Mouse (Mus musculus) stomach, embryonic 14.5 days (tissue): ENCODE measurements around the gene Cdc73. TPM values are rescaled to one million over a fixed set of nuclear protein-coding genes. Genes with fewer than 3 reads are reported as not detected.
"Not testable (repeated sequence)": the region's sequence is repeated elsewhere in the genome, so short reads cannot be mapped to it uniquely, and the experiment has no call there.

Experiments used
- ATAC-seq: fragments of 200-750 bp; cut with Nextera tagmentation; 2 replicates; pipeline ENCODE4 v1.8.0; 2017; ENCODE audit warnings: low read depth, moderate TSS enrichment; ENCODE audit not compliant: insufficient number of reproducible peaks, insufficient read depth, low FRiP score
- H3K27ac ChIP-seq: fragments of 300-500 bp; sonication (generic); 2 replicates; pipeline ENCODE4 v1.5.1; 2014; ENCODE audit warnings: mild to moderate bottlenecking, low read length, moderate library complexity, mixed read lengths
- H3K27me3 ChIP-seq: fragments of 300-500 bp; sonication (generic); 2 replicates; pipeline ENCODE4 v1.6.1; 2014; ENCODE audit warnings: low read length, control low read depth, mixed read lengths; ENCODE audit not compliant: control insufficient read depth, insufficient read depth
- H3K36me3 ChIP-seq: fragments of 300-500 bp; sonication (generic); 2 replicates; pipeline ENCODE4 v1.6.1; 2014; ENCODE audit warnings: mild to moderate bottlenecking, control low read depth, low read length, moderate library complexity, mixed read lengths; ENCODE audit not compliant: control insufficient read depth, insufficient read depth
- H3K4me1 ChIP-seq: fragments of 300-500 bp; sonication (generic); 2 replicates; pipeline ENCODE4 v1.6.1; 2014; ENCODE audit warnings: low read length, control low read depth, mixed read lengths; ENCODE audit not compliant: control insufficient read depth, insufficient read depth
- H3K4me2 ChIP-seq: fragments of 300-500 bp; sonication (generic); replicated peaks from 2 replicates; pipeline ENCODE4 v1.6.1; 2014; ENCODE audit warnings: low read depth, low read length, control low read depth
- H3K4me3 ChIP-seq: fragments of 300-500 bp; sonication (generic); 2 replicates; pipeline ENCODE4 v1.5.1; 2014; ENCODE audit warnings: low read depth, low read length, control low read depth
- H3K9ac ChIP-seq: fragments of 300-500 bp; sonication (generic); replicated peaks from 2 replicates; pipeline ENCODE4 v1.6.1; 2014; ENCODE audit warnings: low read depth, mild to moderate bottlenecking, control low read depth, low read length, moderate library complexity, mixed read lengths
- H3K9me3 ChIP-seq: fragments of 300-500 bp; sonication (generic); 2 replicates; pipeline ENCODE4 v1.6.1; 2016; ENCODE audit warnings: low read depth, low read length, control low read depth; ENCODE audit not compliant: control insufficient read depth
- WGBS: fragments of 180-500 bp; shearing (Covaris S2); extraction: QIAGEN DNeasy Blood & Tissue Kit; methylation state at CpG from one replicate; pipeline ENCODE4 v1.1.7; 2014; 5-methylcytosine and 5-hydroxymethylcytosine counted together
- polyA plus RNA-seq: library from polyadenylated mRNA; unstranded; fragments of >200 nt; fragmentation: Nextera tagmentation; extraction: Ambion mirVana; gene quantifications from 2 replicates; pipeline ENCODE4 v1.2.1, GENCODE M21; 2014

Cdc73 gene
- polyA plus RNA-seq, 1 experiment from 2014 or later, result 20.3 TPM

DNA sequence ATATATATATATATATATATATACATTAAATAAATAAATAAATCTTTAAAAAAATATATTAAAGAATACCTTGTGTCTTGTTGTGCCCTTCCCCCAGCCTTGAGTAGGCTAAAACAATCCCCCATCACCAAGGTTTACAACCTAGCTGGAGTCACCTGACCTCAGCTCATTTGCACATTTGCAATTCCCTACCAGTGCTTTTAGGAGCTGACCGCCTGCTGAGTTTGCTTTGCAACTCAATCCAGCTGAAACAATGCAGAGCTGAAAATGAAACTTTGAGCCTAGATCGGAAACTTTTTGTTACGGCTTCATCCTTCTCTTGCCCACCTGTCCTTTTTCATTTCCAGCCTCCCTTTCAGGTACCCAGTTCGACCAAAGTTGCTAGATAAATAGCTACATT is 29.0 kb upstream of the Cdc73 start:
- Histone ChIP-seq H3K4me1 (no peaks in the 10 kb centered on the region), H3K27me3 (no peaks in the 10 kb centered on the region), H3K36me3 (no peaks in the 10 kb centered on the region), H3K9me3 (no peaks in the 10 kb centered on the region), H3K4me3 (no peak overlapping the region), H3K9ac (no peak overlapping the region), H3K27ac (no peak overlapping the region), H3K4me2 (no peak overlapping the region)
- 67% methylated on average over 4 of the region's 4 CpGs for WGBS
- no peak for ATAC-seq

DNA sequence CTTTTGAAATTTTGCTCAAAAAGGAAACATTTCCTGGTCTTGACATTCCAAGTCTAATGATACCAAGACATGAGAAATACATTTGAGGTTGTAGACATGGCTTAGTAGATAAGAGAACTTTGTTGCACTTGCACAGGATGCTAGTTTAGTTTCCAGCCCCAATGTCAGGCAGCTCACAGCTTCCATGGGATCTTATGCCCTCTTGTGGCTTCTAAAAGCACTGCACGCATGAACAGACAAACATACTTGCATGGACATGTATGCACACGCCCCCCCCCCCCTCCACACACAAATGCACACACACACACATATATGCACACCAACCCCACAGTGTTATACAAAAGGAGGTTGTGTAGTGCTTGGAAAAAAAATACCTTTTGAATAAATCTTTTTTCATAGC is 28.2 kb upstream of the Cdc73 start:
- Histone ChIP-seq H3K36me3 (no peaks in the 10 kb centered on the region), H3K4me2 (no peak overlapping the region), H3K4me3 (no peak overlapping the region), H3K9ac (no peak overlapping the region), H3K27ac (no peak overlapping the region), H3K9me3 (no peaks in the 10 kb centered on the region), H3K27me3 (no peaks in the 10 kb centered on the region), H3K4me1 (no peaks in the 10 kb centered on the region)
- ATAC-seq, result no peak
- WGBS, result 87% methylated on average over 2 of the region's 2 CpGs

GRCm38 (mm10) chr1:143727701-143728445 is 25.2 kb upstream of the Cdc73 start:
- 46% methylated on average over 9 of the region's 9 CpGs for WGBS
- no peak for ATAC-seq
- no peak overlapping the region for H3K9ac ChIP-seq

DNA sequence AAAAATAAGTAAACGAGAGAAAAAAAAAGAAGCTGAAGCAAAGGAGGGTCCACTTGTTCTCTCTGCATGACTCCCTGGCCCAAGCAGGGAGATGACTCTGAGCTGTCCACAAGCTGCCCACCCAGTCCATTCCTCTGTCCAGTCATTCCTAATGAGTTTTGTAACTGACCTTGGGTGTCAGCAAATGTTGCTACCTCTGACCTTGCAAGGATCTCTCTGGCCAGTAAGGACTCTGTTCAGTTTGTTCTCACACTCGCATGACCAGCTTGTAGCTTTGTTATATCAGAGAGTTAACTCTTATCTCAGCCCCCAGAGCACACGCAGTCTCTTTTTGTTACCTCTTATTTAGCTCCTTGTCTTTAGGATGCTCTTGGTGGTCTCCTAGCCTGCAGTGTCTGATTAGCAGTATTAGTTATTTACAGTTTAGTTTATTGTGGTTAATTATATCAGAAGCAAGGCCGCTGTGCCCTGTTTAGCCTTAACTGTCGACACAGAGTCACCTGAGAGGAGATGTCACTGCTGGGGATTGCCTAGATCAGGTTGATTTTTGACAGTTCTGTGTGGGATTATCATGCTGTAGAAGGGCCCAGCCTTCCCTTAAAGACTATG is 21.9 kb upstream of the Cdc73 start:
- no peaks in the 10 kb centered on the region for H3K4me1 ChIP-seq
- no peak for ATAC-seq
- no peaks in the 10 kb centered on the region for H3K36me3 ChIP-seq
- H3K9me3 ChIP-seq, result no peaks in the 10 kb centered on the region
- H3K27ac ChIP-seq, result no peak overlapping the region
- H3K4me3 ChIP-seq, result no peak overlapping the region
- no peak overlapping the region for H3K4me2 ChIP-seq
- H3K27me3 ChIP-seq, result no peaks in the 10 kb centered on the region
- H3K9ac ChIP-seq, result no peak overlapping the region
- 75% methylated on average over 5 of the region's 5 CpGs for WGBS

More at GRCm38 (mm10) chr1:143727701-143728445, 25.2 kb upstream of the Cdc73 start:
- no peak overlapping the region for H3K4me3 ChIP-seq
- no peaks in the 10 kb centered on the region for H3K36me3 ChIP-seq
- H3K4me2 ChIP-seq, result no peak overlapping the region
- no peaks in the 10 kb centered on the region for H3K27me3 ChIP-seq
- H3K27ac ChIP-seq, result no peak overlapping the region
- H3K9me3 ChIP-seq, result no peaks in the 10 kb centered on the region
- H3K4me1 ChIP-seq, result no peaks in the 10 kb centered on the region

DNA sequence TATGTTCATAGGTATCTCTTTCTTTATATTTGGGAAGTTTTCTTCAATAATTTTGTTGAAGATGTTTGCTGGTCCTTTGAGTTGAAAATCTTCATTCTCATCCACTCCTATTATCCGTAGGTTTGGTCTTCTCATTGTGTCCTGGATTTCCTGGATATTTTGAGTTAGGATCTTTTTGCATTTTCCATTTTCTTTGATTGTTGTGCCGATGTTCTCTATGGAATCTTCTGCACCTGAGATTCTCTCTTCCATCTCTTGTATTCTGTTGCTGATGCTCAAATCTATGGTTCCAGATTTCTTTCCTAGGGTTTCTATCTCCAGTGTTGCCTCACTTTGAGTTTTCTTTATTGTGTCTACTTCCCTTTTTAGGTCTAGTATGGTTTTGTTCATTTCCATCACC is 13.3 kb upstream of the Cdc73 start, which contains the start of gene Glrx2:
TSS of gene Glrx2 (plus strand) at position 301 of the 400 bp plus-strand sequence.
- H3K9ac ChIP-seq, H3K4me1 ChIP-seq, H3K36me3 ChIP-seq, H3K4me3 ChIP-seq, H3K9me3 ChIP-seq, H3K4me2 ChIP-seq, H3K27ac ChIP-seq, ATAC-seq, H3K27me3 ChIP-seq: not testable (repeated sequence)
- no CpG with 5 or more reads among the region's 2 CpGs for WGBS

- H3K4me2 ChIP-seq, result no peak overlapping the region
- 50% methylated on average over 5 of the region's 5 CpGs for WGBS
These were observed 7.9 kb upstream of the Cdc73 start for GRCm38 (mm10) chr1:143710627-143710976.

DNA sequence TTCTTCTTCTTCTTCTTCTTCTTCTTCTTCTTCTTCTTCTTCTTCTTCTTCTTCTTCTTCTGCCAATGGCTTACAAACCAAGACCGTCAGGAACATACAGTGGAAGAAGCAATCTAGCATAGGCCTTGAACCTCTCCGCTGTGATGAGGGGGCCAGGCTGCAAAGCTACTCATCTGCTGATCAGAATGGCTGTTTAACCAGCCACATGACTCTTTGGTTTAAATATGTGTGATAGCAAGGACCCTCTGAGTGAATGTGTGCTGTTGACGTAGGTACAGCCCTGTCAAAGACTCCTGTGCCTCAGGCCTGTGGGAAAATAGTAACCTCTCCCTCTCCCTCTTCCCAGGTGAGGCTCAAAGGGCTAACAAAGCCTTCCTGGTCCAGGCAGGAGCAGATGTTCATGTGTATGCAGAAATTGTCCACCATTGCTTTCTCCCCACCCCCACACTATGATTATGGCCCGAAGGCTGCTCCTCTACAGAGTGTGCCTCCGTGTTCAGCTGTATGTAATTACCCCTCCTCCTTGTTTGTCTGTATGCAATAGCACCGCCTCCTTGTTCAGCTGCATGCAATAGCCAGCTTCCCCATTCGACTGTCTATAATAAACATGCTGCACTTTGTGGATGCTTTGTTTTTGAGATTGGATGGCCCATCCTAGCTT is 7.4 kb upstream of the Cdc73 start:
- Histone ChIP-seq H3K27me3 (no peaks in the 10 kb centered on the region), H3K4me2 (no peak overlapping the region), H3K9me3 (no peaks in the 10 kb centered on the region), H3K27ac (no peak overlapping the region), H3K4me1 (0 out of 2 replicates have a peak, but pooled peaks cover 4% of the 10 kb centered on the region), H3K36me3 (no peaks in the 10 kb centered on the region), H3K9ac (no peak overlapping the region), H3K4me3 (no peak overlapping the region)
- 66% methylated on average over 7 of the region's 7 CpGs for WGBS
- ATAC-seq, result no peak

More at GRCm38 (mm10) chr1:143710627-143710976, 7.9 kb upstream of the Cdc73 start:
- no peaks in the 10 kb centered on the region for H3K9me3 ChIP-seq
- H3K27ac ChIP-seq, result no peak overlapping the region
- ATAC-seq, result no peak
- no peak overlapping the region for H3K9ac ChIP-seq
- H3K36me3 ChIP-seq, result no peaks in the 10 kb centered on the region
- no peak overlapping the region for H3K4me3 ChIP-seq
- H3K4me1 ChIP-seq, result 0 out of 2 replicates have a peak, but pooled peaks cover 4% of the 10 kb centered on the region
- no peaks in the 10 kb centered on the region for H3K27me3 ChIP-seq

DNA sequence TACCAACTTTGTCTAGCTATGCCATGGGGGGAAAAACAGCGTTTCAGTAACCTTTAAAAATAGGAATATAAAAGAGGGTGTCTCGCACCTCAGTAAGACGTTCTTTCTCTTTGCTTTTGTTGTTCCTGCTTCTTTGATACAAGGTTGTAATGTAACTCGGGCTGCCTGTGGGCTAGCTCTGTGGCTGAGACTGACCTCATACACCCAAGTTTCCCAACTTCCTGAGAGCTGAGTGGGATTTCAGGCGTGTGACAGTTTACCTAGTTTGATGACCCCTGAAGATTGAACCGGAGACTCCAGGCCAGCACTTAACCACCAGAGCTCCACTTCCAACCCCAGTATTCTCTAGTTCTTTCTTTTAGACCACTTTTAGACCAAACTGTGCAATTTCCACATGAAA is 5.7 kb upstream of the Cdc73 start:
- Histone ChIP-seq H3K27ac (no peak overlapping the region), H3K4me1 (0 out of 2 replicates have a peak, but pooled peaks cover 4% of the 10 kb centered on the region), H3K36me3 (no peaks in the 10 kb centered on the region), H3K9me3 (no peaks in the 10 kb centered on the region), H3K4me2 (no peak overlapping the region), H3K9ac (no peak overlapping the region), H3K4me3 (no peak overlapping the region), H3K27me3 (no peaks in the 10 kb centered on the region)
- ATAC-seq, result no peak
- WGBS, result 66% methylated on average over 6 of the region's 6 CpGs
